Mouse (Mus musculus): Measurements from ENCODE around the gene Tipin. TPM values are rescaled to one million over a fixed set of nuclear protein-coding genes. Genes with fewer than 3 reads are reported as not detected.

Gene Tipin
- total and polyA plus RNA-seq, 3 experiments: 179 to 443 (median 204) TPM

DNA sequence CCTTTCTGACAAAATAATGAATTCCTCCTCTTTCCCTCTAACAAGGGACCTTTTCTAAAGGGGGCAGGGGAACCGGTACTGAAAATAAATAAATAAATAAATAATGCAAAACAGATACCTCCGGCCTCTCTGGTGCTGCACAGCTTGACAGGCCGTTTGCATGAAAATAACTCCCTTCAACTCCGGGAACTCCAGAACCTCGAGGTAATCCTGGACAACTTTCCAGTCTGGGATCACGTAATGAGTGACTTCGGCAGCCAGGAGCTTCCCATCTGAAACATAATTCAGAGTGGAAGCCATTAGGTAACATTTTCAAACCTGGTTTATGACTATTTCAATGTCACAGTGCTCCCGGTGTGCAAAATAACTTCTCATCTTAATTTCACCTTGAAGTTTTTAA is 58.0 kb downstream of the Tipin start:
- dilution Hi-C loops (cut with MboI; ENCODE audit: extremely low pct_ligation_motif_present, extremely low pct_unique_long_range_greater_than_20kb, low sequenced_read_pairs): no loop called here
- no peaks in the 10 kb centered on the region for H3K9me3 ChIP-seq (replicated peaks; ENCODE audit: low read length)
- TF ChIP-seq SIN3A (IDR thresholded peaks at IDR 0.05; ENCODE audit: low read length): peak; percentile 4; the same call in 1 of the 2 replicates
- TF ChIP-seq GABPA (IDR thresholded peaks at IDR 0.05; ENCODE audit: insufficient replicate concordance, low read depth, low read length): no peak
- H3K27ac ChIP-seq (ENCODE audit: insufficient read depth, low read depth): no peak overlapping the region
- in situ Hi-C loops (cut with MboI; ENCODE audit: low pct_ligation_motif_present, low pct_unique_long_range_greater_than_20kb, low sequenced_read_pairs): no loop called here
- H3K4me3 ChIP-seq (replicated peaks in 1 of 3; ENCODE audit: low read depth in 2 of 3, low read length in 2 of 3, poor library complexity in 1 of 3): peak overlapping the region in 1 of 3 experiments; percentile 52
- no peak for DNase-seq (ENCODE audit: extremely low read depth)
- no peaks in the 10 kb centered on the region for H3K27me3 ChIP-seq (replicated peaks)
- peak overlapping the region; percentile 91; the same call in 1 of the 2 replicates for H3K9ac ChIP-seq (ENCODE audit: insufficient read depth, low read depth)
- H3K4me1 ChIP-seq (ENCODE audit: control insufficient read depth in 1 of 2, insufficient read depth in 2 of 2): peaks cover 0 to 16% of the 10 kb centered on the region in 2 experiments; a peak in 2 of 4 replicates
- no peaks in the 10 kb centered on the region; the same call in 1 of the 2 replicates for H3K79me2 ChIP-seq (replicated peaks; ENCODE audit: control insufficient read depth, extremely low read depth, insufficient read depth, poor library complexity, severe bottlenecking)
- peaks cover 0 to 18% of the 10 kb centered on the region in 2 experiments for H3K36me3 ChIP-seq (replicated peaks in 1 of 2; ENCODE audit: control insufficient read depth in 1 of 2, insufficient read depth in 1 of 2, low read length in 1 of 2)
- H3K4me2 ChIP-seq (ENCODE audit: insufficient read depth, low read depth, poor library complexity, severe bottlenecking): peak overlapping the region; percentile 76

DNA sequence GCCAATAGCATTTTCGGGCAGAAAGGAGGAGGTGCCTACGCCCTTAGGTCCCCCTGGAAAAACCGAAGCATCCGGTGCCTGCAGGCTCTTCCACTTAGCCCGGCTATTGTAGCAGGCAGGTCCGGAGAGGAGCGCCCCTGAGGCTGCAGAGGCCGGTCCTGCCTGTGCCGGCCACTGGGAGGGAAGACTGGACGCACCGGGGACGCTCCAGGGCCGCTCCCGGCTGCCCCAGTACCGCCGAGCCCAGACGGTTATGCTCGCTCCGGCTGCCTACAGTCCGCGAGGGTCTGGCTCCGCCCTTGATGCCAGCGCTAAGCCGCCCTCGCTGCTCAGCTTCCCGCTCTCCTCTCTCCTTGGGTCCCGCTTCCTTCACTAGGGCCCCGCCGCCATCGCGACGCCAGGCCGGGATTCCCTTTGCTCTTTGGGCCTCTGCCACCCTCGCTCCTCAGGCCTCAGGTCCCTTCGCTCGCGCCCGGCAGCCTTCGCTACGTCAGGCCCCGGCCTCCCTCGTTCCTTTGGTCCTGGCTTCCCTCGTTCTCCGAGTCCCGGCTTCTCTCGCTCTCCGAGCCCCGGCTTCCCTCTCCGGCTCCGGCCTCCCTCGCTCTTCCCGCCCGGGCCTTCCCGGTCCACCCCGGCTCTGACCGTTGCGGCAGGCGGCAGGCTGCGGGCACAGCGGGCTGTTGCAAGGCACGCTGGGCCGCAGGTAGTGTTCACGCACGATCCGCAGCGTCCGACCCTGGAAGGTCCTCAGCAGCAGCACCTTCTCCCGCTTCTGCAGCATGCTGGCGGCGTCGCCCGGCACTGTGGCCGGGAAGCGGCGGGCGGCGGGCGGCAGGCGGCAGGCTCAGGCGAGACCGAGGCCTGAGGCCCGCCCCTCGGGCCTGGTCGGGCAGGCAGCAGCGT is 59.2 kb downstream of the Tipin start:
- Histone ChIP-seq H3K9ac (ENCODE audit: insufficient read depth, low read depth) (peak overlapping the region; percentile 91), H3K4me2 (ENCODE audit: insufficient read depth, low read depth, poor library complexity, severe bottlenecking) (peak overlapping the region; percentile 76; the same call in 1 of the 2 replicates), H3K27me3 (replicated peaks) (no peaks in the 10 kb centered on the region), H3K36me3 (replicated peaks in 1 of 2; ENCODE audit: control insufficient read depth in 1 of 2, insufficient read depth in 1 of 2, low read length in 1 of 2) (peaks cover 0 to 18% of the 10 kb centered on the region in 2 experiments), H3K4me3 (replicated peaks in 1 of 3; ENCODE audit: low read depth in 2 of 3, low read length in 2 of 3, poor library complexity in 1 of 3) (peak overlapping the region; percentile 52 to 95 (median 81)), H3K9me3 (replicated peaks; ENCODE audit: low read length) (no peaks in the 10 kb centered on the region), H3K27ac (ENCODE audit: insufficient read depth, low read depth) (peak overlapping the region; percentile 91), H3K79me2 (replicated peaks; ENCODE audit: control insufficient read depth, extremely low read depth, insufficient read depth, poor library complexity, severe bottlenecking) (no peaks in the 10 kb centered on the region; the same call in 1 of the 2 replicates), H3K4me1 (ENCODE audit: control insufficient read depth in 1 of 2, insufficient read depth in 2 of 2) (peaks cover 0 to 16% of the 10 kb centered on the region in 2 experiments; a peak in 2 of 4 replicates)
- TF ChIP-seq ZKSCAN1 (IDR thresholded peaks at IDR 0.05; ENCODE audit: borderline replicate concordance, low read depth, low read length) (peak; percentile 25; the same call in 1 of the 2 replicates), ZNF384 (IDR thresholded peaks at IDR 0.05; ENCODE audit: low read depth, low read length) (no peak), USF1 (IDR thresholded peaks at IDR 0.05; ENCODE audit: low read depth, low read length) (no peak), ELF1 (IDR thresholded peaks at IDR 0.05; ENCODE audit: low read depth, low read length) (no peak), MEF2A (IDR thresholded peaks at IDR 0.05; ENCODE audit: borderline replicate concordance, low read depth, low read length) (0 out of 2 replicates have a peak, but pooled peaks have one; percentile 32), TBP (conservative IDR thresholded peaks at IDR 0.05; ENCODE audit: low read depth, low read length) (peak; percentile 76; the same call in 1 of the 2 replicates), NELFE (IDR thresholded peaks at IDR 0.05; ENCODE audit: low read depth, low read length) (peak; percentile 71; the same call in 1 of the 2 replicates), SMC3 (IDR thresholded peaks at IDR 0.05; ENCODE audit: low read depth, low read length) (no peak), NRF1 (IDR thresholded peaks at IDR 0.05; ENCODE audit: low read depth, low read length) (no peak), POLR2A (IDR thresholded peaks at IDR 0.05; ENCODE audit: low read depth, low read length) (peak; percentile 75), SIN3A (IDR thresholded peaks at IDR 0.05; ENCODE audit: low read length) (peak; percentile 58), ETS1 (conservative IDR thresholded peaks at IDR 0.05; ENCODE audit: low read depth, low read length) (no peak), MXI1 (IDR thresholded peaks at IDR 0.05; ENCODE audit: low read depth, low read length) (peak; percentile 49; the same call in 1 of the 2 replicates), UBTF (IDR thresholded peaks at IDR 0.05; ENCODE audit: low read depth, low read length) (peak; percentile 100), KAT2A (IDR thresholded peaks at IDR 0.05; ENCODE audit: insufficient replicate concordance, low read length) (0 out of 2 replicates have a peak, but pooled peaks have one; percentile 58), JUN (IDR thresholded peaks at IDR 0.05; ENCODE audit: insufficient read depth, low read depth, low read length) (no peak), IRF4 (IDR thresholded peaks at IDR 0.05; ENCODE audit: low read depth, low read length) (peak; percentile 24; the same call in 1 of the 2 replicates), TCF12 (IDR thresholded peaks at IDR 0.05; ENCODE audit: low read depth, low read length) (peak; percentile 53), MAX (IDR thresholded peaks at IDR 0.05; ENCODE audit: low read length) (no peak), BHLHE40 (IDR thresholded peaks at IDR 0.05; ENCODE audit: low read depth, low read length) (no peak), ZMIZ1 (IDR thresholded peaks at IDR 0.05; ENCODE audit: low read depth, low read length) (0 out of 2 replicates have a peak, but pooled peaks have one; percentile 27)
- in situ Hi-C loops (cut with MboI; ENCODE audit: low pct_ligation_motif_present, low pct_unique_long_range_greater_than_20kb, low sequenced_read_pairs): no loop called here
- DNase-seq (ENCODE audit: extremely low read depth): peak; percentile 61
- dilution Hi-C loops (cut with MboI; ENCODE audit: extremely low pct_ligation_motif_present, extremely low pct_unique_long_range_greater_than_20kb, low sequenced_read_pairs): no loop called here

Measured in CH12.LX (cell line).